13 mouse cellular contexts compared by ENCODE assay signal in genomic region chr5:37817658-37818532, GRCm38 (mm10). TPM values are rescaled to one million over a fixed set of nuclear protein-coding genes. Genes with fewer than 3 reads are reported as not detected.
DNase-seq lines count a peak whose midpoint lies in the region; ATAC-seq and TF ChIP-seq lines count a peak whose summit lies in the region.
"Had no signal": no experiment of that assay in that cellular context is flagged by ENCODE, and none has a peak within 500 bp of the region (broad histone marks: within the 10 kb centered on the region; RNA-seq: fewer than 3 reads in every experiment).

No protein-coding gene starts in this region.

- H3K4me2 ChIP-seq in heart, embryonic 13.5 days, result peak overlapping the region; percentile 60
- peak overlapping the region; percentile 34; the same call in 1 of the 2 replicates for H3K4me2 ChIP-seq in hindbrain, embryonic 15.5 days

- ATAC-seq in heart, embryonic 13.5 days (ENCODE audit: extremely low read depth, insufficient number of reproducible peaks, low FRiP score, low TSS enrichment), result no peak
- no peak for ATAC-seq in hindbrain, embryonic 15.5 days (ENCODE audit: low FRiP score, low read depth)
- ATAC-seq in erythroblast, adult 5-6 weeks (replicated peaks; ENCODE audit: low FRiP score, poor library complexity, severe bottlenecking), result no peak
- ATAC-seq: CD4-positive, CD25-positive, alpha-beta regulatory T cell, adult 4 months had no signal

- peaks cover 99% of the 10 kb centered on the region for H3K27me3 ChIP-seq in heart, embryonic 13.5 days (replicated peaks)
- peaks cover 98% of the 10 kb centered on the region for H3K27me3 ChIP-seq in E14TG2a.4 (ENCODE audit: insufficient read depth, low read length)
- peaks cover 79% of the 10 kb centered on the region for H3K27me3 ChIP-seq in hindbrain, embryonic 15.5 days

- H3K9ac ChIP-seq in heart, embryonic 13.5 days, result no peak overlapping the region; the same call in 1 of the 2 replicates
- H3K9ac ChIP-seq in hindbrain, embryonic 15.5 days, result no peak overlapping the region

- H3K9me3 ChIP-seq in heart, embryonic 13.5 days, result no peaks in the 10 kb centered on the region
- peaks cover 9% of the 10 kb centered on the region; the same call in 1 of the 2 replicates for H3K9me3 ChIP-seq in E14TG2a.4 (ENCODE audit: low read length)
- no peaks in the 10 kb centered on the region for H3K9me3 ChIP-seq in hindbrain, embryonic 15.5 days

- DNase-seq in heart, postnatal 10 days, result no peak
- peak; percentile 57 for DNase-seq in embryo, embryonic 11 days
- no peak for DNase-seq in cerebellum, adult 11 months
- DNase-seq in ovary, postnatal 10 days (ENCODE audit: low spot score), result no peak
- DNase-seq: heart, postnatal 14 days; kidney, postnatal 4 days; lung, postnatal 10 days had no signal

- peaks cover 23% of the 10 kb centered on the region for H3K4me1 ChIP-seq in heart, embryonic 13.5 days
- peaks cover 39% of the 10 kb centered on the region for H3K4me1 ChIP-seq in E14TG2a.4 (replicated peaks; ENCODE audit: low read depth, low read length)
- peaks cover 18% of the 10 kb centered on the region for H3K4me1 ChIP-seq in hindbrain, embryonic 15.5 days (replicated peaks)

- WGBS in heart, embryonic 13.5 days, result 6% methylated on average over 34 of the region's 34 CpGs
- 3% methylated on average over 34 of the region's 34 CpGs for WGBS in hindbrain, embryonic 15.5 days

- no peak for TF ChIP-seq CTCF in E14TG2a.4 (conservative IDR thresholded peaks at IDR 0.05; ENCODE audit: low read length)

- peak overlapping the region; percentile 40 for H3K4me3 ChIP-seq in heart, embryonic 13.5 days
- H3K4me3 ChIP-seq in E14TG2a.4 (replicated peaks; ENCODE audit: low read length), result peak overlapping the region; percentile 57
- H3K4me3 ChIP-seq in hindbrain, embryonic 15.5 days, result no peak overlapping the region
- H3K4me3 ChIP-seq: myocyte had no signal

- H3K27ac ChIP-seq in heart, embryonic 13.5 days (replicated peaks), result no peak overlapping the region
- H3K27ac ChIP-seq in hindbrain, embryonic 15.5 days (replicated peaks), result no peak overlapping the region

- no peaks in the 10 kb centered on the region for H3K36me3 ChIP-seq in heart, embryonic 13.5 days
- no peaks in the 10 kb centered on the region for H3K36me3 ChIP-seq in E14TG2a.4 (ENCODE audit: insufficient read depth, low read length)
- no peaks in the 10 kb centered on the region for H3K36me3 ChIP-seq in hindbrain, embryonic 15.5 days

- intact Hi-C loops in heart, postnatal 10 days (cut with DNase I), result loop anchor here (2.0 to 5.0 kb wide), 2 partner anchors 273 to 379 kb away; no protein-coding TSS in a partner anchor

RNA-seq across cellular contexts. Expression of gene Msx1, which starts 6.5 kb away (rescaled TPM):
- 8.6 and 10.3 TPM in 2 replicates for polyA plus RNA-seq in heart, embryonic 13.5 days (2015; fragmentation: Nextera tagmentation; extraction: Ambion mirVana)
- 1 to 10 TPM; 5.8 to 6.2 TPM for total RNA-seq in heart, postnatal 10 days (2021)
- 26.4 and 36.7 TPM in 2 replicates for polyA plus RNA-seq in hindbrain, embryonic 15.5 days (2015; fragmentation: Nextera tagmentation; extraction: Ambion mirVana)
- total RNA-seq in erythroblast, adult 5-6 weeks (2015; ENCODE audit: low replicate concordance), result not detected in 2 replicates
- not detected in 2 replicates for total RNA-seq in erythroblast, adult 5-6 weeks (2017; ENCODE audit: low replicate concordance)
- polyA plus RNA-seq: CD4-positive, CD25-positive, alpha-beta regulatory T cell, adult 4 months had no signal

Comparison
In these comparisons a context has a peak if more than half of its experiments do, and no peak if none do; other contexts are left out.
1. RNA of gene Msx1, which starts 6.5 kb away (total RNA-seq): 5.8 to 6.2 TPM in heart, postnatal 10 days; not detected in erythroblast, adult 5-6 weeks; every median in the first group is over 4 times any median in the second.